Mouse (Mus musculus) left cerebral cortex, adult 9 months (tissue): ENCODE data around the gene Tiam2.

ENCODE experiments used
- DNase-seq, 2 experiments: peaks; one replicate each; pipeline ENCODE4 v3.0.0; 2022; ENCODE audit warnings: low spot score in 2 of 2

Tiam2 gene

GRCm38 (mm10) chr17:3448725-3449124 lies 122.4 kb downstream of the Tiam2 start:
- DNase-seq, result peak in 1 of 2 experiments; percentile 84

GRCm38 (mm10) chr17:3451077-3451476 lies 124.7 kb downstream of the Tiam2 start:
- peak in 1 of 2 experiments; percentile 64 for DNase-seq

GRCm38 (mm10) chr17:3452571-3453311 lies 126.4 kb downstream of the Tiam2 start:
- no peak for DNase-seq

GRCm38 (mm10) chr17:3453946-3454345 lies 127.6 kb downstream of the Tiam2 start:
- DNase-seq, result no peak

- no peak for DNase-seq
Observed at GRCm38 (mm10) chr17:3454850-3455249, 128.5 kb downstream of the Tiam2 start.

- DNase-seq, result no peak
Observed at GRCm38 (mm10) chr17:3457914-3458681, 131.7 kb downstream of the Tiam2 start.

- DNase-seq, result no peak
Observed at GRCm38 (mm10) chr17:3465861-3466260, 139.5 kb downstream of the Tiam2 start.

- DNase-seq, result no peak
Observed at GRCm38 (mm10) chr17:3466681-3467080, 140.3 kb downstream of the Tiam2 start.

- DNase-seq, result no peak
Observed at GRCm38 (mm10) chr17:3467636-3468324, 141.4 kb downstream of the Tiam2 start.

GRCm38 (mm10) chr17:3472018-3472417 lies 145.6 kb downstream of the Tiam2 start:
- DNase-seq, result peak in 1 of 2 experiments; percentile 64

GRCm38 (mm10) chr17:3476546-3476945 lies 150.2 kb downstream of the Tiam2 start:
- no peak for DNase-seq

- DNase-seq, result peak; percentile 52 to 73
Observed at GRCm38 (mm10) chr17:3481576-3482575, 155.5 kb downstream of the Tiam2 start.

GRCm38 (mm10) chr17:3483091-3483490 lies 156.7 kb downstream of the Tiam2 start:
- peak in 1 of 2 experiments; percentile 53 for DNase-seq

- DNase-seq, result peak in 1 of 2 experiments; percentile 52
Observed at GRCm38 (mm10) chr17:3485851-3486250, 159.5 kb downstream of the Tiam2 start.

GRCm38 (mm10) chr17:3487211-3487610 lies 160.8 kb downstream of the Tiam2 start:
- DNase-seq, result no peak

- no peak for DNase-seq
Observed at GRCm38 (mm10) chr17:3487721-3488601, 161.6 kb downstream of the Tiam2 start.

GRCm38 (mm10) chr17:3490216-3490895 lies 164.0 kb downstream of the Tiam2 start:
- DNase-seq, result peak in 1 of 2 experiments; percentile 63

GRCm38 (mm10) chr17:3491065-3491464 lies 164.7 kb downstream of the Tiam2 start:
- DNase-seq, result no peak

GRCm38 (mm10) chr17:3491667-3492066 lies 165.3 kb downstream of the Tiam2 start:
- DNase-seq, result no peak
